Mouse (Mus musculus): Measurements from ENCODE around the gene Gen1.

- TF ChIP-seq CTCF (IDR thresholded peaks at IDR 0.05; ENCODE audit: low read depth, low read length): no peak
- no peak for TF ChIP-seq POLR2AphosphoS5 (IDR thresholded peaks at IDR 0.05; ENCODE audit: insufficient replicate concordance, low read depth, low read length)
- no peak for TF ChIP-seq GATA1 (IDR thresholded peaks at IDR 0.05; ENCODE audit: borderline replicate concordance, low read length)
- no peak for TF ChIP-seq TAL1 (conservative IDR thresholded peaks at IDR 0.05; ENCODE audit: low read depth, low read length)
These were observed 67.6 kb downstream of the Gen1 start for GRCm38 (mm10) chr12:11198026-11198425.
